Mouse (Mus musculus) megakaryocyte, embryonic 14.5 days (primary cell): ENCODE measurements around the gene Pknox2. TPM values are rescaled to one million over a fixed set of nuclear protein-coding genes. Genes with fewer than 3 reads are reported as not detected.

ENCODE experiments used
- H3K27me3 ChIP-seq: replicated peaks from 2 replicates; pipeline ENCODE3; 2012; ENCODE audit warnings: inconsistent platforms
- H3K36me3 ChIP-seq: replicated peaks from 2 replicates; pipeline ENCODE3; 2012; ENCODE audit warnings: low read length, inconsistent platforms, mixed read lengths
- H3K4me1 ChIP-seq: 2 replicates; pipeline ENCODE4 v1.6.1; 2012; ENCODE audit warnings: inconsistent platforms
- H3K4me3 ChIP-seq: replicated peaks from 2 replicates; pipeline ENCODE3; 2012; ENCODE audit warnings: moderate library complexity, mild to moderate bottlenecking, inconsistent platforms
- H3K9me3 ChIP-seq: 2 replicates; pipeline ENCODE4 v1.6.1; 2012; ENCODE audit warnings: inconsistent platforms
- FLI1 ChIP-seq: IDR thresholded peaks from 2 replicates; pipeline ENCODE4 v1.6.1; 2012; ENCODE audit warnings: low read length, inconsistent platforms, mixed read lengths
- GATA1 ChIP-seq: IDR thresholded peaks from 3 replicates; pipeline ENCODE4 v1.6.1; 2012; ENCODE audit warnings: mixed read lengths, low read length, inconsistent platforms, borderline replicate concordance
- polyA plus RNA-seq: library from polyadenylated mRNA; stranded (reverse); fragments of >175 nt; gene quantifications from 2 replicates; pipeline ENCODE4 v1.2.3, GENCODE M21; 2012; ENCODE audit warnings: low replicate concordance; ENCODE audit not compliant: insufficient read depth

The Pknox2 gene
- polyA plus RNA-seq, 1 experiment: 0.06 TPM

- no peak for TF ChIP-seq FLI1
- TF ChIP-seq GATA1: no peak
- Histone ChIP-seq H3K27me3 (peaks cover 3% of the 10 kb centered on the region), H3K4me3 (no peak overlapping the region), H3K9me3 (no peaks in the 10 kb centered on the region), H3K4me1 (no peaks in the 10 kb centered on the region), H3K36me3 (no peaks in the 10 kb centered on the region)
Measured at GRCm38 (mm10) chr9:37038859-37039258, 108.3 kb downstream of the Pknox2 start.

GRCm38 (mm10) chr9:37038445-37038844 is 108.8 kb downstream of the Pknox2 start:
- Histone ChIP-seq H3K9me3 (no peaks in the 10 kb centered on the region), H3K36me3 (no peaks in the 10 kb centered on the region), H3K4me3 (no peak overlapping the region), H3K4me1 (no peaks in the 10 kb centered on the region), H3K27me3 (peaks cover 4% of the 10 kb centered on the region)
- TF ChIP-seq FLI1 (no peak), GATA1 (no peak)

GRCm38 (mm10) chr9:37037405-37037804 is 109.8 kb downstream of the Pknox2 start:
- no peaks in the 10 kb centered on the region for H3K36me3 ChIP-seq
- TF ChIP-seq FLI1 (no peak), GATA1 (no peak)
- no peaks in the 10 kb centered on the region for H3K9me3 ChIP-seq
- peaks cover 4% of the 10 kb centered on the region for H3K27me3 ChIP-seq
- no peak overlapping the region for H3K4me3 ChIP-seq
- H3K4me1 ChIP-seq: no peaks in the 10 kb centered on the region

- Histone ChIP-seq H3K9me3 (no peaks in the 10 kb centered on the region), H3K27me3 (peaks cover 7% of the 10 kb centered on the region)
Measured at GRCm38 (mm10) chr9:37035248-37035647, 112.0 kb downstream of the Pknox2 start.

GRCm38 (mm10) chr9:37034316-37034715 is 112.9 kb downstream of the Pknox2 start:
- Histone ChIP-seq H3K4me1 (no peaks in the 10 kb centered on the region), H3K9me3 (no peaks in the 10 kb centered on the region)

More at GRCm38 (mm10) chr9:37035248-37035647, 112.0 kb downstream of the Pknox2 start:
- no peaks in the 10 kb centered on the region for H3K36me3 ChIP-seq
- no peak overlapping the region for H3K4me3 ChIP-seq
- H3K4me1 ChIP-seq: no peaks in the 10 kb centered on the region
- TF ChIP-seq FLI1 (no peak), GATA1 (no peak)

GRCm38 (mm10) chr9:37030347-37031213 is 116.6 kb downstream of the Pknox2 start:
- no peak for TF ChIP-seq GATA1
- TF ChIP-seq FLI1: no peak

More at GRCm38 (mm10) chr9:37034316-37034715, 112.9 kb downstream of the Pknox2 start:
- no peak overlapping the region for H3K4me3 ChIP-seq
- no peaks in the 10 kb centered on the region for H3K36me3 ChIP-seq
- H3K27me3 ChIP-seq: peaks cover 7% of the 10 kb centered on the region
- no peak for TF ChIP-seq FLI1
- no peak for TF ChIP-seq GATA1

GRCm38 (mm10) chr9:37029811-37030346 is 117.3 kb downstream of the Pknox2 start:
- no peaks in the 10 kb centered on the region for H3K9me3 ChIP-seq
- peaks cover 8% of the 10 kb centered on the region for H3K27me3 ChIP-seq
- H3K4me1 ChIP-seq: no peaks in the 10 kb centered on the region
- TF ChIP-seq FLI1: no peak
- TF ChIP-seq GATA1: no peak
- H3K36me3 ChIP-seq: no peaks in the 10 kb centered on the region
- no peak overlapping the region for H3K4me3 ChIP-seq

More at GRCm38 (mm10) chr9:37030347-37031213, 116.6 kb downstream of the Pknox2 start:
- Histone ChIP-seq H3K9me3 (no peaks in the 10 kb centered on the region), H3K4me1 (no peaks in the 10 kb centered on the region), H3K27me3 (peaks cover 8% of the 10 kb centered on the region), H3K36me3 (no peaks in the 10 kb centered on the region), H3K4me3 (no peak overlapping the region)

- H3K4me1 ChIP-seq: no peaks in the 10 kb centered on the region
- H3K36me3 ChIP-seq: no peaks in the 10 kb centered on the region
- TF ChIP-seq FLI1 (no peak), GATA1 (no peak)
- no peaks in the 10 kb centered on the region for H3K9me3 ChIP-seq
- no peak overlapping the region for H3K4me3 ChIP-seq
- H3K27me3 ChIP-seq: peaks cover 7% of the 10 kb centered on the region
Measured at GRCm38 (mm10) chr9:37027825-37028575, 119.2 kb downstream of the Pknox2 start.

GRCm38 (mm10) chr9:37025913-37026312 is 121.3 kb downstream of the Pknox2 start:
- peaks cover 8% of the 10 kb centered on the region for H3K4me1 ChIP-seq
- no peaks in the 10 kb centered on the region for H3K36me3 ChIP-seq
- H3K9me3 ChIP-seq: no peaks in the 10 kb centered on the region
- TF ChIP-seq GATA1: no peak
- TF ChIP-seq FLI1: no peak
- no peak overlapping the region for H3K4me3 ChIP-seq
- H3K27me3 ChIP-seq: peaks cover 5% of the 10 kb centered on the region
